Mouse (Mus musculus): ENCODE data around the gene Map3k1.

DNA sequence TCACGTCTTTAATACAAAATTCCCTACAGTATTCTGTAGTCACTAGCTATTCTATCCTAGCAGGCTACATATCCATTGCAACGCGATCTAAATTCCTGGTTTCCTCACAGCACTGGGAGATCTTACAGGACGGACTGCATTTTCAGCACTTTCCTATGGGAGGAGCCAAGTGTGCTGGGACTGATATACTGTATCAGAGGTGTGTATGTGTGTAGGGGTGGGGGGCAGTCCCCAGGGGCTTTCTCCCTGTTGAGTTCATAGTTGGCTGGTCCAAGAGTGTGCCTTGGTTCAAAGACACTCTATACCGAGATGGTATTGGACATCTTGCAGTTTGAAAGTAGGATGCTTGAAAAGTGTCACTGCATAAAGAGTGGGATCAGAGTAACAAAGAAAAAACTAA lies 29.3 kb downstream of the Map3k1 start:
- no peak for TF ChIP-seq CTCF (IDR thresholded peaks at IDR 0.05; ENCODE audit: low read depth)
- TF ChIP-seq EP300 (IDR thresholded peaks at IDR 0.05; ENCODE audit: low read depth): no peak

All from liver, embryonic 14.5 days (tissue).